Mouse (Mus musculus): ENCODE results near the gene Ccdc107. TPM values are rescaled to one million over a fixed set of nuclear protein-coding genes. Genes with fewer than 3 reads are reported as not detected.

Gene Ccdc107
- polyA plus RNA-seq, 1 experiment from 2014 or later, result 66.4 TPM

GRCm38 (mm10) chr4:43512653-43513052 is 20.0 kb downstream of the Ccdc107 start:
- H3K4me2 ChIP-seq, result no peak overlapping the region
- H3K36me3 ChIP-seq, result peaks cover 27% of the 10 kb centered on the region
- H3K27me3 ChIP-seq (replicated peaks), result no peaks in the 10 kb centered on the region
- no peaks in the 10 kb centered on the region for H3K9me3 ChIP-seq (replicated peaks)
- H3K9ac ChIP-seq, result no peak overlapping the region
- peaks cover 58% of the 10 kb centered on the region for H3K4me1 ChIP-seq (replicated peaks)
- no peak overlapping the region for H3K27ac ChIP-seq (ENCODE audit: poor library complexity, severe bottlenecking)
- ATAC-seq (ENCODE audit: insufficient number of reproducible peaks, low FRiP score), result no peak
- H3K4me3 ChIP-seq, result no peak overlapping the region
- WGBS, result 46% methylated on average over 7 of the region's 7 CpGs

- WGBS, result 81% methylated on average over 4 of the region's 4 CpGs
- peaks cover 33% of the 10 kb centered on the region for H3K36me3 ChIP-seq
- H3K4me3 ChIP-seq, result no peak overlapping the region
- no peaks in the 10 kb centered on the region for H3K27me3 ChIP-seq (replicated peaks)
- ATAC-seq (ENCODE audit: insufficient number of reproducible peaks, low FRiP score), result no peak
- peaks cover 54% of the 10 kb centered on the region for H3K4me1 ChIP-seq (replicated peaks)
- H3K9me3 ChIP-seq (replicated peaks), result no peaks in the 10 kb centered on the region
- H3K4me2 ChIP-seq, result no peak overlapping the region
- no peak overlapping the region for H3K9ac ChIP-seq
- no peak overlapping the region for H3K27ac ChIP-seq (ENCODE audit: poor library complexity, severe bottlenecking)
Measured at GRCm38 (mm10) chr4:43513300-43513699, 20.6 kb downstream of the Ccdc107 start.

- H3K27me3 ChIP-seq (replicated peaks), result no peaks in the 10 kb centered on the region
- H3K4me3 ChIP-seq, result no peak overlapping the region
- H3K27ac ChIP-seq (ENCODE audit: poor library complexity, severe bottlenecking), result no peak overlapping the region
- H3K4me1 ChIP-seq (replicated peaks), result peaks cover 55% of the 10 kb centered on the region
- no peak overlapping the region for H3K4me2 ChIP-seq
- H3K36me3 ChIP-seq, result peaks cover 38% of the 10 kb centered on the region
- H3K9me3 ChIP-seq (replicated peaks), result no peaks in the 10 kb centered on the region
- 60% methylated on average over 4 of the region's 4 CpGs for WGBS
- no peak for ATAC-seq (ENCODE audit: insufficient number of reproducible peaks, low FRiP score)
- no peak overlapping the region for H3K9ac ChIP-seq
Measured at GRCm38 (mm10) chr4:43513791-43514190, 21.1 kb downstream of the Ccdc107 start.

- Histone ChIP-seq H3K4me1 (replicated peaks) (peaks cover 69% of the 10 kb centered on the region), H3K36me3 (peaks cover 45% of the 10 kb centered on the region), H3K4me2 (no peak overlapping the region), H3K9ac (no peak overlapping the region), H3K27ac (ENCODE audit: poor library complexity, severe bottlenecking) (no peak overlapping the region), H3K9me3 (replicated peaks) (no peaks in the 10 kb centered on the region), H3K27me3 (replicated peaks) (no peaks in the 10 kb centered on the region), H3K4me3 (no peak overlapping the region)
- WGBS, result 64% methylated on average over 11 of the region's 11 CpGs
- ATAC-seq (ENCODE audit: insufficient number of reproducible peaks, low FRiP score), result no peak
Measured at GRCm38 (mm10) chr4:43515764-43516708, 23.3 kb downstream of the Ccdc107 start.

GRCm38 (mm10) chr4:43519551-43519950 is 26.9 kb downstream of the Ccdc107 start:
- H3K4me1 ChIP-seq (replicated peaks), result peaks cover 74% of the 10 kb centered on the region
- 27% methylated on average over 10 of the region's 10 CpGs for WGBS
- peak overlapping the region; percentile 88 for H3K4me2 ChIP-seq
- peaks cover 11% of the 10 kb centered on the region; the same call in 1 of the 2 replicates for H3K27me3 ChIP-seq (replicated peaks)
- ATAC-seq (ENCODE audit: insufficient number of reproducible peaks, low FRiP score), result no peak
- no peaks in the 10 kb centered on the region for H3K9me3 ChIP-seq (replicated peaks)
- H3K36me3 ChIP-seq, result peaks cover 42% of the 10 kb centered on the region
- H3K27ac ChIP-seq (ENCODE audit: poor library complexity, severe bottlenecking), result no peak overlapping the region
- peak overlapping the region; percentile 13; the same call in 1 of the 2 replicates for H3K9ac ChIP-seq
- H3K4me3 ChIP-seq, result 0 out of 2 replicates have a peak overlapping the region, but pooled peaks have one; percentile 7

GRCm38 (mm10) chr4:43519956-43520355 is 27.3 kb downstream of the Ccdc107 start:
- H3K27me3 ChIP-seq (replicated peaks), result peaks cover 11% of the 10 kb centered on the region; the same call in 1 of the 2 replicates
- peak overlapping the region; percentile 88 for H3K4me2 ChIP-seq
- peak overlapping the region; percentile 48 for H3K27ac ChIP-seq (ENCODE audit: poor library complexity, severe bottlenecking)
- ATAC-seq (ENCODE audit: insufficient number of reproducible peaks, low FRiP score), result no peak
- no peaks in the 10 kb centered on the region for H3K9me3 ChIP-seq (replicated peaks)
- H3K36me3 ChIP-seq, result peaks cover 39% of the 10 kb centered on the region
- WGBS, result 11% methylated on average over 6 of the region's 6 CpGs
- 0 out of 2 replicates have a peak overlapping the region, but pooled peaks have one; percentile 3 for H3K9ac ChIP-seq
- H3K4me3 ChIP-seq, result 0 out of 2 replicates have a peak overlapping the region, but pooled peaks have one; percentile 7
- H3K4me1 ChIP-seq (replicated peaks), result peaks cover 74% of the 10 kb centered on the region

- Histone ChIP-seq H3K4me3 (no peak overlapping the region), H3K9me3 (replicated peaks) (no peaks in the 10 kb centered on the region), H3K4me2 (no peak overlapping the region), H3K27ac (ENCODE audit: poor library complexity, severe bottlenecking) (no peak overlapping the region), H3K36me3 (peaks cover 22% of the 10 kb centered on the region), H3K9ac (no peak overlapping the region), H3K27me3 (replicated peaks) (0 out of 2 replicates have a peak, but pooled peaks cover 11% of the 10 kb centered on the region), H3K4me1 (replicated peaks) (peaks cover 38% of the 10 kb centered on the region)
- no peak for ATAC-seq (ENCODE audit: insufficient number of reproducible peaks, low FRiP score)
- 64% methylated on average over 5 of the region's 5 CpGs for WGBS
Measured at GRCm38 (mm10) chr4:43527880-43528279, 35.2 kb downstream of the Ccdc107 start.

- Histone ChIP-seq H3K27ac (ENCODE audit: poor library complexity, severe bottlenecking) (no peak overlapping the region), H3K4me3 (no peak overlapping the region), H3K4me1 (replicated peaks) (peaks cover 36% of the 10 kb centered on the region), H3K27me3 (replicated peaks) (0 out of 2 replicates have a peak, but pooled peaks cover 9% of the 10 kb centered on the region), H3K4me2 (no peak overlapping the region), H3K36me3 (peaks cover 28% of the 10 kb centered on the region), H3K9me3 (replicated peaks) (no peaks in the 10 kb centered on the region), H3K9ac (no peak overlapping the region)
- ATAC-seq (ENCODE audit: insufficient number of reproducible peaks, low FRiP score), result no peak
- WGBS, result 73% methylated on average over 9 of the region's 9 CpGs
Measured at GRCm38 (mm10) chr4:43528487-43528886, 35.8 kb downstream of the Ccdc107 start.

- Histone ChIP-seq H3K27me3 (replicated peaks) (0 out of 2 replicates have a peak, but pooled peaks cover 4% of the 10 kb centered on the region), H3K27ac (ENCODE audit: poor library complexity, severe bottlenecking) (peak overlapping the region; percentile 51)
- 0 out of 2 replicates have a peak, but pooled peaks have one; percentile 22 for ATAC-seq (ENCODE audit: insufficient number of reproducible peaks, low FRiP score)
Measured at GRCm38 (mm10) chr4:43530081-43530501, 37.4 kb downstream of the Ccdc107 start.

GRCm38 (mm10) chr4:43530581-43530980 is 37.9 kb downstream of the Ccdc107 start:
- Histone ChIP-seq H3K27ac (ENCODE audit: poor library complexity, severe bottlenecking) (peak overlapping the region; percentile 51; the same call in 1 of the 2 replicates), H3K4me2 (no peak overlapping the region), H3K27me3 (replicated peaks) (0 out of 2 replicates have a peak, but pooled peaks cover 4% of the 10 kb centered on the region), H3K4me3 (no peak overlapping the region), H3K36me3 (peaks cover 49% of the 10 kb centered on the region), H3K9me3 (replicated peaks) (no peaks in the 10 kb centered on the region), H3K4me1 (replicated peaks) (peaks cover 20% of the 10 kb centered on the region), H3K9ac (no peak overlapping the region)
- no peak for ATAC-seq (ENCODE audit: insufficient number of reproducible peaks, low FRiP score)
- 18% methylated on average over 7 of the region's 7 CpGs for WGBS

More at GRCm38 (mm10) chr4:43530081-43530501, 37.4 kb downstream of the Ccdc107 start:
- Histone ChIP-seq H3K36me3 (peaks cover 44% of the 10 kb centered on the region), H3K9ac (no peak overlapping the region), H3K4me3 (no peak overlapping the region), H3K4me1 (replicated peaks) (peaks cover 23% of the 10 kb centered on the region), H3K4me2 (no peak overlapping the region), H3K9me3 (replicated peaks) (no peaks in the 10 kb centered on the region)
- 39% methylated on average over 8 of the region's 8 CpGs for WGBS

- H3K4me2 ChIP-seq, result no peak overlapping the region
- WGBS, result 86% methylated on average over 9 of the region's 9 CpGs
- no peaks in the 10 kb centered on the region for H3K9me3 ChIP-seq (replicated peaks)
- peaks cover 20% of the 10 kb centered on the region for H3K4me1 ChIP-seq (replicated peaks)
- ATAC-seq (ENCODE audit: insufficient number of reproducible peaks, low FRiP score), result no peak
- H3K36me3 ChIP-seq, result peaks cover 75% of the 10 kb centered on the region
- no peak overlapping the region for H3K4me3 ChIP-seq
- H3K9ac ChIP-seq, result no peak overlapping the region
- H3K27me3 ChIP-seq (replicated peaks), result no peaks in the 10 kb centered on the region
- H3K27ac ChIP-seq (ENCODE audit: poor library complexity, severe bottlenecking), result no peak overlapping the region
Measured at GRCm38 (mm10) chr4:43533270-43533669, 40.6 kb downstream of the Ccdc107 start.

Data from heart, embryonic 12.5 days (tissue).